Mouse (Mus musculus) heart, adult 18-20 months (tissue): ENCODE measurements around the gene Slc25a47. TPM values are rescaled to one million over a fixed set of nuclear protein-coding genes. Genes with fewer than 3 reads are reported as not detected.

Source experiments
- microRNA-seq, 2 experiments: library from miRNA; unstranded; fragments of <30 nt; microRNA quantifications; one replicate each; pipeline ENCODE4 v1.2.0; 2022
- total RNA-seq, 2 experiments: library from RNA; stranded (reverse); gene quantifications; 2 replicates each; pipeline ENCODE4 v1.2.3; 2021

The Slc25a47 gene
- total RNA-seq, 2 experiments from 2014 or later = 8.1 to 9.1 TPM

Small RNA genes lying within 50 kb of the gene (microRNA-seq; reads per million reads assigned to microRNA genes)
- 104 to 116 reads per million in 2 experiments for gene Mir345

Other genes with a start within 250 kb of the Slc25a47 start
- gene Degs2, start 133.7 kb upstream of the Slc25a47 start, total RNA-seq = 1 to 10 TPM in 1 of 2 experiments, under 1 TPM in 1; 0.17 to 1.1 TPM
- gene Yy1, start 43.1 kb upstream of the Slc25a47 start, total RNA-seq = 10 to 100 TPM; 31.5 to 37.2 TPM
- gene Slc25a29, start 163 bp upstream of the Slc25a47 start, total RNA-seq = 1 to 10 TPM; 8.7 to 9.1 TPM
- 1 to 10 TPM; 4.7 to 5.7 TPM for gene Wdr25, start 57.6 kb downstream of the Slc25a47 start, total RNA-seq
- gene Wars, start 58.1 kb downstream of the Slc25a47 start, total RNA-seq = 10 to 100 TPM; 29.1 to 41.2 TPM
- gene Begain, start 232.2 kb downstream of the Slc25a47 start, total RNA-seq = under 1 TPM; 0.17 to 0.28 TPM